Mouse (Mus musculus) spleen, adult 2 months (tissue): ENCODE data around the gene Tmem164.

ENCODE experiments used
- CTCF ChIP-seq: fragments of 200-500 bp; IDR thresholded peaks from 2 replicates; pipeline ENCODE4 v1.5.1; 2011; ENCODE audit warnings: mild to moderate bottlenecking, inconsistent platforms; ENCODE audit not compliant: insufficient read depth, insufficient read length, insufficient replicate concordance; ENCODE audit errors: extremely low read depth
- POLR2A ChIP-seq: fragments of 200-500 bp; IDR thresholded peaks from 2 replicates; pipeline ENCODE4 v1.6.1; 2011; ENCODE audit warnings: low read depth, low read length, inconsistent platforms

- no peak for TF ChIP-seq CTCF
- TF ChIP-seq POLR2A: no peak
Observed at GRCm38 (mm10) chrX:142827644-142828043, 146.4 kb downstream of the Tmem164 start.
